Mouse (Mus musculus) kidney, embryonic 16.5 days (tissue): Measurements from ENCODE around the gene Treh. TPM values are rescaled to one million over a fixed set of nuclear protein-coding genes. Genes with fewer than 3 reads are reported as not detected.

Source experiments
- ATAC-seq: fragments of 200-750 bp; cut with Nextera tagmentation; 2 replicates; pipeline ENCODE4 v1.8.0; 2017; ENCODE audit warnings: moderate TSS enrichment; ENCODE audit not compliant: low FRiP score, low TSS enrichment
- H3K27ac ChIP-seq: fragments of 300-500 bp; sonication (generic); 2 replicates; pipeline ENCODE4 v1.5.1; 2014; ENCODE audit warnings: low read length
- H3K27me3 ChIP-seq: fragments of 300-500 bp; sonication (generic); 2 replicates; pipeline ENCODE4 v1.6.1; 2014; ENCODE audit warnings: low read length, control low read depth, mixed read lengths; ENCODE audit not compliant: insufficient read depth
- H3K36me3 ChIP-seq: fragments of 300-500 bp; sonication (generic); 2 replicates; pipeline ENCODE4 v1.6.1; 2014; ENCODE audit warnings: low read length, control low read depth, mixed read lengths; ENCODE audit not compliant: insufficient read depth
- H3K4me1 ChIP-seq: fragments of 300-500 bp; sonication (generic); 2 replicates; pipeline ENCODE4 v1.6.1; 2014; ENCODE audit warnings: low read length, control low read depth, mixed read lengths; ENCODE audit not compliant: insufficient read depth
- H3K4me2 ChIP-seq: fragments of 300-500 bp; sonication (generic); replicated peaks from 2 replicates; pipeline ENCODE4 v1.6.1; 2014; ENCODE audit warnings: low read depth, low read length
- H3K4me3 ChIP-seq: fragments of 300-500 bp; sonication (generic); 2 replicates; pipeline ENCODE4 v1.5.1; 2014; ENCODE audit warnings: mild to moderate bottlenecking, low read length
- H3K9ac ChIP-seq: fragments of 300-500 bp; sonication (generic); replicated peaks from 2 replicates; pipeline ENCODE4 v1.6.1; 2014; ENCODE audit warnings: low read length
- H3K9me3 ChIP-seq: fragments of 300-500 bp; sonication (generic); 2 replicates; pipeline ENCODE4 v1.6.1; 2016; ENCODE audit warnings: low read length, control low read depth
- WGBS: fragments of 180-500 bp; shearing (Covaris S2); extraction: QIAGEN DNeasy Blood & Tissue Kit; methylation state at CpG from one replicate; pipeline ENCODE4 v1.1.7; 2014; 5-methylcytosine and 5-hydroxymethylcytosine counted together
- polyA plus RNA-seq: library from polyadenylated mRNA; unstranded; fragments of >200 nt; fragmentation: Nextera tagmentation; extraction: Ambion mirVana; gene quantifications from 2 replicates; pipeline ENCODE4 v1.2.1, GENCODE M21; 2015

Gene Treh
- polyA plus RNA-seq, 1 experiment from 2014 or later: 0.17 TPM

- Histone ChIP-seq H3K27ac (no peak overlapping the region), H3K4me1 (peaks cover 16% of the 10 kb centered on the region), H3K4me2 (no peak overlapping the region), H3K9ac (no peak overlapping the region), H3K9me3 (no peaks in the 10 kb centered on the region), H3K4me3 (no peak overlapping the region), H3K27me3 (no peaks in the 10 kb centered on the region), H3K36me3 (peaks cover 37% of the 10 kb centered on the region)
- 72% methylated on average over 17 of the region's 17 CpGs for WGBS
- ATAC-seq: no peak
These were observed 38.6 kb downstream of the Treh start for GRCm38 (mm10) chr9:44711602-44712001.

GRCm38 (mm10) chr9:44713080-44713479 lies 40.0 kb downstream of the Treh start:
- H3K4me2 ChIP-seq: no peak overlapping the region
- ATAC-seq: no peak

GRCm38 (mm10) chr9:44713574-44713973 lies 40.5 kb downstream of the Treh start:
- Histone ChIP-seq H3K4me3 (no peak overlapping the region), H3K4me2 (no peak overlapping the region), H3K27me3 (no peaks in the 10 kb centered on the region), H3K36me3 (peaks cover 31% of the 10 kb centered on the region), H3K9ac (no peak overlapping the region), H3K4me1 (peaks cover 6% of the 10 kb centered on the region), H3K9me3 (no peaks in the 10 kb centered on the region), H3K27ac (no peak overlapping the region)
- no peak for ATAC-seq
- WGBS: 69% methylated on average over 2 of the region's 2 CpGs

More at GRCm38 (mm10) chr9:44713080-44713479, 40.0 kb downstream of the Treh start:
- Histone ChIP-seq H3K27me3 (no peaks in the 10 kb centered on the region), H3K4me3 (no peak overlapping the region), H3K27ac (no peak overlapping the region), H3K36me3 (peaks cover 31% of the 10 kb centered on the region), H3K9ac (no peak overlapping the region), H3K9me3 (no peaks in the 10 kb centered on the region), H3K4me1 (peaks cover 10% of the 10 kb centered on the region)
- 84% methylated on average over 6 of the region's 6 CpGs for WGBS

- Histone ChIP-seq H3K36me3 (peaks cover 31% of the 10 kb centered on the region), H3K4me2 (no peak overlapping the region)
- WGBS: 88% methylated on average over 17 of the region's 17 CpGs
These were observed 42.1 kb downstream of the Treh start for GRCm38 (mm10) chr9:44715109-44715508.

GRCm38 (mm10) chr9:44715705-44716362 lies 42.8 kb downstream of the Treh start:
- WGBS: 94% methylated on average over 29 of the region's 29 CpGs
- Histone ChIP-seq H3K4me3 (no peak overlapping the region), H3K9ac (no peak overlapping the region), H3K27me3 (no peaks in the 10 kb centered on the region), H3K9me3 (no peaks in the 10 kb centered on the region), H3K4me1 (peaks cover 11% of the 10 kb centered on the region), H3K27ac (no peak overlapping the region), H3K36me3 (peaks cover 31% of the 10 kb centered on the region), H3K4me2 (no peak overlapping the region)
- no peak for ATAC-seq

More at GRCm38 (mm10) chr9:44715109-44715508, 42.1 kb downstream of the Treh start:
- H3K9ac ChIP-seq: no peak overlapping the region
- H3K4me1 ChIP-seq: peaks cover 4% of the 10 kb centered on the region
- no peak overlapping the region for H3K27ac ChIP-seq
- no peaks in the 10 kb centered on the region for H3K27me3 ChIP-seq
- no peak for ATAC-seq
- H3K4me3 ChIP-seq: no peak overlapping the region
- H3K9me3 ChIP-seq: no peaks in the 10 kb centered on the region

- no peak for ATAC-seq
- no peak overlapping the region for H3K9ac ChIP-seq
- H3K4me3 ChIP-seq: no peak overlapping the region
- H3K36me3 ChIP-seq: peaks cover 18% of the 10 kb centered on the region
- H3K4me2 ChIP-seq: no peak overlapping the region
- WGBS: 83% methylated on average over 6 of the region's 6 CpGs
- H3K4me1 ChIP-seq: peaks cover 20% of the 10 kb centered on the region
- no peaks in the 10 kb centered on the region for H3K27me3 ChIP-seq
- H3K9me3 ChIP-seq: no peaks in the 10 kb centered on the region
- H3K27ac ChIP-seq: no peak overlapping the region
These were observed 44.2 kb downstream of the Treh start for GRCm38 (mm10) chr9:44716997-44717821.

- H3K27ac ChIP-seq: no peak overlapping the region
- no peaks in the 10 kb centered on the region for H3K27me3 ChIP-seq
- H3K4me2 ChIP-seq: no peak overlapping the region
- 89% methylated on average over 10 of the region's 10 CpGs for WGBS
- H3K36me3 ChIP-seq: peaks cover 14% of the 10 kb centered on the region
- no peak for ATAC-seq
- H3K4me3 ChIP-seq: no peak overlapping the region
- no peaks in the 10 kb centered on the region for H3K9me3 ChIP-seq
- no peak overlapping the region for H3K9ac ChIP-seq
- H3K4me1 ChIP-seq: peaks cover 20% of the 10 kb centered on the region
These were observed 44.8 kb downstream of the Treh start for GRCm38 (mm10) chr9:44717822-44718242.

GRCm38 (mm10) chr9:44718937-44719631 lies 46.1 kb downstream of the Treh start:
- 91% methylated on average over 12 of the region's 12 CpGs for WGBS

GRCm38 (mm10) chr9:44719632-44720357 lies 46.8 kb downstream of the Treh start:
- Histone ChIP-seq H3K27ac (no peak overlapping the region), H3K9ac (no peak overlapping the region; the same call in 1 of the 2 replicates), H3K4me3 (peak overlapping the region; percentile 64; the same call in 1 of the 2 replicates), H3K36me3 (peaks cover 14% of the 10 kb centered on the region), H3K4me1 (peaks cover 31% of the 10 kb centered on the region), H3K27me3 (no peaks in the 10 kb centered on the region), H3K9me3 (no peaks in the 10 kb centered on the region), H3K4me2 (peak overlapping the region; percentile 85)
- WGBS: 71% methylated on average over 8 of the region's 8 CpGs
- ATAC-seq: no peak

More at GRCm38 (mm10) chr9:44718937-44719631, 46.1 kb downstream of the Treh start:
- no peak for ATAC-seq
- Histone ChIP-seq H3K27ac (no peak overlapping the region), H3K9ac (no peak overlapping the region), H3K36me3 (peaks cover 14% of the 10 kb centered on the region), H3K4me2 (no peak overlapping the region), H3K4me1 (peaks cover 26% of the 10 kb centered on the region), H3K27me3 (no peaks in the 10 kb centered on the region), H3K9me3 (no peaks in the 10 kb centered on the region), H3K4me3 (no peak overlapping the region)
